Mouse (Mus musculus): Measurements from ENCODE around the gene Nudt14.
A peak's percentile ranks its signal among the peaks of the same experiment; 100 is the strongest.

GRCm38 (mm10) chr12:112947307-112947706 lies 5.4 kb upstream of the Nudt14 start:
- TF ChIP-seq CTCF (IDR thresholded peaks at IDR 0.05; ENCODE audit: borderline replicate concordance, extremely low read depth, insufficient read depth, insufficient read length) (peak; percentile 47; the same call in 1 of the 2 replicates), POLR2A (IDR thresholded peaks at IDR 0.05; ENCODE audit: borderline replicate concordance, extremely low read depth, insufficient read depth, insufficient read length, poor library complexity, severe bottlenecking) (no peak)

All from brain, embryonic 14.5 days (tissue).